Mouse (Mus musculus): ENCODE measurements around the gene Acvr1. TPM values are rescaled to one million over a fixed set of nuclear protein-coding genes. Genes with fewer than 3 reads are reported as not detected.

Acvr1 gene
- total RNA-seq, 2 experiments from 2014 or later, result 36.5 to 140 TPM

DNA sequence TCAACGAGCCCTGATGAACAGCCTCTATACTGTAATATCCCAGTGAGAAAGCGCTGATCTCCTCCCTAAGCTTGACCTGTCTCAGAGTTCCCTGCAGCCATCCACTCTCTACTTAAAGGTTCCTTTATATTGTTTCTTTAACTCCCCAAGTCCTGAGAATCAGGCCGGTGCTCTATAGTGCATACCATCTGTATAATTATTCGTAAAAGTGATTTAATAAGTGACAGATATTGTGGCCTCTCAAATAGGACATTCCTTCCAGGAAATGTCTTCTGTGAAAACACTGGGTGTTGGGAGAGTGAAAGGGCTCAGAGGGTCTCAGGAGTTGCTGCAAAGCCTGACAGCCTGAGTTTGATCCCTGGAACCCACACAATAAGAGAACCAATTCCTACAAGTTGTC, 88.8 kb downstream of the Acvr1 start:
- DNase-seq, result no peak

DNA sequence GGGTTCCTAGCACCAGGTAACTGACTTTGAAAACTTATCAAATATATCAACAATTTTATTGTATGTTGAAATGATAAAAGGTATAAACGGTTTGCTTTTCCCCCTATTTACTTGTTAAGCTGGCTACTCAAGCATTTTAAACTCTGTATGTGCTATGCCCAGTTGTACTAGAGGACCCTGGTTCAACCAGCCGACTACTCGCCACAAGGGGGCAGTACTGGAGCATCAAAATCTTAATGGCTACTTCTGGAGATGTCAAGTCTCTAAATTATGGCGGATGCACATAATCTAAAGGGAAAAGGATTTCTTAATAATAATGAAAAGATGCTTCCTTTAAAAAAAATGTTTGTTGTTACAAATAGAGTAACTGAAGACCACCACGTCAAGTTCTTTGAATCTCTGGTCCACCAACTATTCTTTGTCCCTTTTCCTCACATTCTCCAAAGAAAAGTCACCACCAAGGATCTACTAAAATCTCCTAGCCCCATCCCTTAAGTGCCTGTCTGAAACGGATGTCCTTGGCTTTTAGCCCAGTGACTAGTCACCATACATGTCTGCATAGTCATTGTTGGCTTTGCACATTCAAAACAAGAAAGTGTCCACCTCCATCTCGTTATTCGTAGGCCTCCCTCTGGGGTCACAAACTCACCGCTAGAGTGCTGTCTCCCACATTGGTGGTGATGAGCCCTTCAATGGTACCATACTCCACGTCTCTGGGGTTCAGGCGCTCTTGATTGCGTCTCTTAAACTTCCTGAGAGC, 89.8 kb downstream of the Acvr1 start:
- peak; percentile 87 to 89 for DNase-seq

DNA sequence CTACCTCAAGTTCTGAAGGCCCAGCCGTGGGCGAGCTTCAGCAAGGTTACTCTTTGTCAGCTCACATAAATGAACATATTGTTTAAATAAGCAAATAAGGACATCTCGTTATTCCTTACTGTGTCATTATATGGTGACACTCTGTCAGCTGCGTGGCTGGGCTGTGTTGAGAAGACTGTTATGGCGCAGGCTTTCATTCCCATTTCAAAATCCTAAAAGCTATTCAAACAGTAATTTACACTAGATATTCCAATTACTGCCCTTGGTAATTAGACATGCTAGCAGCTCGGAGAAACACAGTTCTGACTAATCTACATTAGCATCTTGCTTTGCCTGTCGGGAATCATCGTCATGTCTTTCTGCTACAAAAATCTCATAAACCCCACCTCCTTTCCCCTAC, 91.4 kb downstream of the Acvr1 start:
- no peak for DNase-seq

DNA sequence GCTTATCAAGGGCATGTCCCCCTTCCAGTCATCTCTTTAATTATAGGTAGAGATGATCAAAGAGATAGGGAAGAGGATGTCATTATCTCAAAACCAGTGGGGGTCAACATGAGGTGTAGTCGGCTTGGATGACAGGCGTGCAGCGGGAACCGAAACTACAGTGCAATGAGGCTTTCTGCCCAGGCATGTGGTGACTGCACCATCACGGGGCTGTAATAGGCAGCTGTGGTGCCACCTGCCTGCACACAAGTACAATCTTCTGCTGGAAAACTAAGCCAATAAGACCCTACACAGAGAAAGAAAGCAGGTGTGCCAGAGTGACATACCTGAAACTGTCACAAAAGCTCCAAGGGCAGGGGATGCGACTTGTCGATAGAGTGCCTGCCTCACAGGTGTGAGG, 96.7 kb downstream of the Acvr1 start:
- no peak for DNase-seq

DNA sequence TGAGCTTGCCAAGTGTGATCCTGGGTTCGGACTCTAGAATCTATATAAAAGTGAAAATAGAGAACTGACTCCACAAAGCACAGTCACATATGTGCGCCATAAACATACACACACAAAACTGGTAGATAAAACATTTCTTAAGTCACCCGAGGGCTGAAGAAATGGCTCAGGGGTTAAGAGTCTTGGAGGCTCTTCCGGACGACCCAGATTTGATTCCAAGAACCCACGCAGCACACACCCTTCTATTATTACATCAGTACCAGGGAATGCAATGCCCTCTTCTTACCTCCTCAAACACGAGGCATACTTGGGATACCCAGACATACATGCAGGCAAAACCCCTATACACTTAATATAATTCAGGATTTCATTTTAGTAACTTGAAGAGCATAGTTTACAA, 97.1 kb downstream of the Acvr1 start, which contains the start of gene Gm17409:
Gene Gm17409 (plus strand): TSS at position 301 of the 400 bp plus-strand sequence.
- no peak for DNase-seq

DNA sequence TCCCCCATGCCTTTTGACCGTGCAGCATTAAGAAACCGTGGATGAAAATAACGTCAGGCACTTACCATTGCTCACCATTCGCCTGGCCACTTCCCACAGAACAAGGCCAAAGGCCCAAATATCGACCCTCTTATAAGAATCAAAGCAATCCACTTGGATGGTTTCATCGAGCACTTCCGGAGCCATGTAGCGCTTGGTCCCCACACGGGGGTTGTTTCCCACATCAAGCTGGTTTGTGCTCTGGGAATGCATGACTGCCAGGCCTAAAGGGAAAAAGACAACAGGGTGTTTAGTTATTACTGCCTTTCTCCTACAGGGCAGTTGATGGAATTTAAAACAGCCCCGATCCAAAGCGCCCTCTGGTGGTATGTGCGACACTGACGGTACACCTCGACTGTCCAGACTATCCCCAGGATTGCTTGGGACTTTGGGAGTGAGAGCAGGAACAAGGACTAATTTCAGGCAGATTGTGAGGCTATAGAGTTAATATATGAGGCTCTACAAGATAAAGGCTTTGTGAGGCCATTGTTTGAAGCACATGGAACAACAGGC, 108.1 kb downstream of the Acvr1 start:
- peak; percentile 71 for DNase-seq

DNA sequence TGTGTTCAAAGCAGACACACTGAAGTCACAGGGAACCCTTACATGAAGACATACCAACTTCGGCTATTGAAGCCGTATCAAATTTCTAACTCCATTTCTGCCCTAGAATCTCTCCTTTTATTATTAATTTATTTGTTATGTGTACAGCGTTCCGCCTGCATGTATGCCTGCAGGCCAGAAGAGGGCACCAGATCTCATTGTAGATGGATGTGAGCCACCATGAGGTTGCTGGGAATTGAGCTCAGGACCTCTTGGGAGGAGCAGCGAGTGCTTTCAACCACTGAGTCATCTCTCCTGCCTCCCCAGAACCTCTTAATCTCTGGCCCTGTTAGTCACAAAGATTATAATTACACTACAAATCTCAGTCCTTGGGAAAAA, 109.5 kb downstream of the Acvr1 start:
- peak in 1 of 2 experiments; percentile 19 for DNase-seq

DNA sequence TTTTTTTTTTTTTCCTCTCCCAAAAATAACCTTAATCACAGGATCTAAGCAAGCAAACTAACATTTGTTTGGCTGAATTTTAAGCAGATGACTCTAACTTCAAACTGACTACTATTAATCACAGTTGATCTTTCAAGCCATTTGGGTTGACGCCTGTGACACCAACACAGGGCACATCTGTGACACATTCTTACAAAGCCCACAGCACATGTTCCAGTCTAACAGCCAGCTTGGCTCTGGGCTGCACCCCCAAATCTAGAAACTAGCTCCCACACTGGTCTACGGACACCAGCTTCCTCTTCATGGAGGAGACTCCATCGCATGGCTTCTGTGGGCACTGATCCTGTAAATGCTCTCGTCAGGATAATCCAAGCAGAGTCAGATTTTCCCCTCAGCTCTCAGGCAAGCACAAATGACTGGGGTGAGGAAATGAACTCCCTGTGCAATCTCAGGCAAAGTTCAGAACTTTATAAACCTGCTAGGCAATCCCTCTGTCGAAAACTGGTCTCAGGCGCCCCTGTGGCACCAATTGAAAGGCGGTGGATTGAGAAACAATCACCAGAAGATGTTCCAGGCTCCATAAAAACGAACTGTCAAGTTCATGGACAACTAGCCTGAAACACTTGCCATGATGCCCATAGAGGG, 110.0 kb downstream of the Acvr1 start:
- DNase-seq, result peak in 1 of 2 experiments; percentile 13

DNA sequence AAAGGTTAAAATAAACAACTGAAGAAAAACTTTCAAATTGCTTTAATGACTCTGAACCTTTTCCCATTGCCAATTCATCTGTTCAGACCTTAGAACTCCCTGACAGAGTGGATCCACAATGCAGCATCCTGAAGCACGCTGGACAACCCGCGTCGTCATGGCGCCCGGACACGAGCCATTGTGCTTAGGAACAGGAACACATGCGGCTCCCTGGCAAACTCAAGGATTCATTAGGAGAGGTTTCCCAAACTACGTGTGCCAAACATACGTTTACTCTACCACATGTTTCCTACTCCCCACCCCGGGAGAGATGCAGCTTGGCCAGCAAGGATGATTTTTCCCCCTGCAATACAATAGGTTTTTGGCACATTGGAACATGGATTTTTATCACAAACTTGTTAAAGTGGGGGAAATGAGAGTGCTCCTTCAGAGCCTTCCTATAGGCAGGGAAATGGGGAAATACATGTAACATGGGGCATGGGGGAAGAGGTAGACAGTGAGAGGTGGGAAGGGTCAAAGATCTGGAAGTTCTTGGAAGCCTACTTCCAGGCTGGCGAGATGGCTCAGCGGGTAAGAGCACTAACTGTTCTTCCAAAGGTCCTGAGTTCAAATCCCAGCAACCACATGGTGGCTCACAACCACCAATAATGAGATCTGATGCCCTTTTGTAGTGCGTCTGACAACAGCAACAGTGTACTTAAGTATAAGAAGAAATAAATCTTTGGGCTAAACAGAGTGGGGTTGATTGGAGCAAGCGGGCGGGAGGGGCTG, 112.7 kb downstream of the Acvr1 start:
- no peak for DNase-seq

DNA sequence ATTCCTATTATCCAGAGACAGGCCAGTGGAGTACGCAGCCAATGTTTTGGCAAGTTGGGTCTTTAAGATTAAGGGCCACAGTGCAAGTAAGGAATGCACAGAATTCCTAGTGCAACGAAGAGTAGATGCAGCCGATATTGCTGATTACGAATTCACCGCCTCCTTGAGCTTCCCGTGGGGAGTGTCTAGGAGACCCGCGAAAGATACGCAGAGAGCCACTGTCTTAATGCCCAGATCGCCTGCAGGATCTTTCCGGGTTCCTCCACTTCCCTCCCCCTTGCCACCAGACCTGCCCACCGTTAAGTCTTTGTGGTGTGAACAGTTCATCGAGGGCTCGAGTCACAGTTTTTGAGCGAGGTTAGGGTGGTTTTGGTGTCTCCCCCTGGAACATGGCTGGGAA, 120.0 kb downstream of the Acvr1 start:
- no peak for DNase-seq

DNA sequence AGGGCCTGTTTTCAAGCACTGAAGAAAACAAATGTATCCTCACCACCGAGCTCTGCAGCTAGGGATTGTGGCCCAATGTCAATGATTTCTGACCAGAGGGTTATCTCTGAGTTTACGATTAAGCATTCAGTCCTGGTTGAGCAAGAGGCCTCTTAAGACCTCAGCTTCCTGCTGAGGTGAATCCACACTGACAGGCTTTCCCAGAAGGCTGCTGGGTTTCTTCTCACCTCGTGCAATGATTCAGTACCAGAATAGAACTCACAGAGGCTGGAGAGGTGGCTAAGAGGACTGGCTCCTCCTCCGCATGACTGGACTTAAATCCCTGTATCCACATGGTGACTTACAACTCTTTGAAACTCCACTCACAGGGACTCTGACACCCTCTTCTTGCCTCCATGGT, 123.8 kb downstream of the Acvr1 start:
- DNase-seq, result no peak

DNA sequence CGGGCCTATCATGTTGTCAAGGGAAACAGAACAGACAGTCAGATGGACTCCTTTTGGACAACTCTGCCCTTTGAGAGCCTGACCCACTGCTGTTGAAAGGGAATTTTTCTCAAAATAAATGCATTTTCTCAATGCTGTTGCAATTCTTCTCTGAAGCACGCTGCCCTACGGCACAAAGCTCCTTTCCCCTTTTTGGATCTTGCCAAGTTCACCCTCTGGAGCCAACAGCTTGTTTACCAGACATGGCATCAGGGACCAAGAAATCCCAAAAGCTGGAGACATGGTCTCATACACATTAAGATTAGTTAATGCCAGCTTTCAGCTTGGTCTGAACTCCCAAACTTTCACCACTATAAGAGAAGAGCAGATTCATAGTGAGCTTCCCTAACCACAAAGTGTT, 130.0 kb downstream of the Acvr1 start:
- peak in 1 of 2 experiments; percentile 5 for DNase-seq

DNA sequence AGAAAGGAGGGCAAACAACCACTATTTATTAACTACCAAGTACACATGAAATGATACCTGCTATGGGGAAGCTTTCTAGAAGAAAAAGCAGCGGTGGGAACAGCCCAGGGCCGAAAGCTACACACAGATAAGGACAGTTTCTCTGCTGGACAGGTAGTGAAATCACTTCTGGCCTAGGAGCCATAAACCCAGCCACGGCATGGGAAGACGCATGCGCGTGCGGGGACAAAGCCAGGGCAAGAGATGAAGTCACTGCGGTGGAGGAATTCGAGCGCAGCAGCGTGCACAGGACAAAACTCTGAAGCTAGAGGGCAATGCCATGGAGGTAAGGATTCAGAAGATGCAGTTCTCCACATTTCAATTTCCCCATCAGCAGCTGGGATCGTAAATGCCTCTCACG, 131.4 kb downstream of the Acvr1 start:
- no peak for DNase-seq

DNA sequence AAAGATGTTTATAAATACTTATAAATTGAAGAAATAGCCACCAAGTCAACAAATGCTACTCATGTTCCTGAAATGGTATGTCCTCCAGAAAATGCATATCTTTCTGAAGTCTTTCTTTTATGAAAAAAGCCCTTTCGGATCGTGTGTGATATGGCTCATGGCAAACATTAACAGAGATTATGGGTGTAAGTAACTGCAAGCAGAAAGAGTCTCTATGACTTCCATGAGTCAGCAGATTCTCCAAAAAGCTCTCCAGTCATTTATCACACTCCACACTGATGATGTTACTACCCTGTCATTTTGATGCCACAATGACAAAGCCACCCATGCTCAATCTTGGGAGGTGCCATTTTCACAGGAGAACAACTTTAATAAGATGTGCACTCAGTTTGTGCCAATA, 132.5 kb downstream of the Acvr1 start:
- DNase-seq, result no peak

DNA sequence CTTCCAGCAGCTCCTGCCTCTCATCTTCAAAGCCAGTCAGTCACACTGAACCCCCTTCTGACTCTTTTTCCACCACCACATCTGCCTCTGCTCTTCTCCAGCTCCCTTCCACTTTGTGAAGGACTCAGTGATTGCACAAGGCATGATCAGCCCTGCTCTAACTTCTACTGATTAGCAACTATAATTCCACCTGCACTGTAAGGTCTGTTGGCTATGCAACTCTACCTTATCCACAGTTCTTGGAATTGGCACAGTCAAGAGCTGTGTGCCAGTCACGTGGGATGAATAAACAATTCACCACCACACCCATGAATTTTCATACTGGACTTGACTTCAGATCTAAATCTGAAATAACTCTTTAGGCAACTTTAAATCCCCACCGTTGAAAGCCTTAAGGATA, 133.6 kb downstream of the Acvr1 start:
- DNase-seq, result no peak

DNA sequence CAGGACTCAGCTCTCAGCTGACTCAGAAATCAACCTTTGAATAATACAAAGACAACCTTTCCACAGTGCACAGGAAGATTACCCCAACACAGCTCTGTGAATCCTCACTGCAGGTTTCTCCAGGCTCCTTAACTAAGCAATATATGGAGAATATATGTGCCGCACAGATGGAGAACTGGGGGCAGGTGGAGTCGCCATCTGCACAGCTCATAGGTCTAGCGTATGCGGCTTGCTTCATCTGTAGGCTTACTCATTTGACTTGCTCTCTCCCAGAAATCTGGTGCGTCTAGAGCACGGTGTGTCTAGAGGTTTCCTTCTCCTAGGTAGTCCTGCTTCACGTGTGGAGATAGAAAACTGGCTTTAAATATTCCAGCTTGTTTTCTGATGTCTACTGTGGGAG, 134.7 kb downstream of the Acvr1 start:
- no peak for DNase-seq

DNA sequence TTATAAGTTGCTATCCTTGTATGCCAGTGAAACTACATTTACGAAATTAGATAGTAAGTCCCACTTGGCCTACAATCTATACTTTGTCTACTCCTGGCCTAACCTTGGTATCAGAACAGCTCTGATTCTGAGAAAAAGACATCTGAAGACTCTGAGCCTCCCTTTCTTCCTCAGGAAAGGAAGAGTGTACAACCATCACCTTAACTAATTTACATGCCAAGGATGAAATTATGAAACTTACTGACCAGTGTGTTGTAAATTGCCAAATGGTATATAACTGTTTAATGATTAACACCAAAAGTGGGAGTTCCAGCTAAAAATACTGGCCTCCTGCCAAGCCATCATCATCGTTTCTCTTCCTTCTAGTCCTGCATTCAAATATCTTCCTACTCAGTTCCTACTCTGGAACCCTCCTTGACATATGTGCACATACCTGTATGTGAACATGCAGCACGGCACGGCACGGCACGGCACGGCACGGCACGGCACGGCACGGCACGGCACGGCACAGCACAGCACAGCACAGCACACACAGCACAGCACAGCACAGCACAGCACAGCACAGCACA, 141.4 kb downstream of the Acvr1 start:
- no peak for DNase-seq

DNA sequence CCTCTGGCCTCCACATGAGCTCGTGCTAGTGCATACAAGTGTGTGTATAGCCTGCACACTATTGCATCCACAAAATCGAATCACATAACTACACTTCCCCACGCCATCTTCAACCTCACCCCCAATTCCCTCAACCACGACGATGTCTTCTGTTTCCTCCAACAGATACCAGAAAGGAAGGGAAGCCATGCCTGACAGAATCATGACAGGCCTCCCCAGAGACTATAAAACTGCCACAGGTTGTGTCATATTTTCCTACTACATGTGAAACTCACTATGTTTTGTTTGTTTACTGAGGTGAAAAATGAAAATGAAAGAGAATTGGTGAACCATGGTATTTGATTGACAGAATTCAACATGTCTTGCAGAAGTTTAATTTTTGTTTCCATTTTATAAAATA, 143.6 kb downstream of the Acvr1 start:
- no peak for DNase-seq

DNA sequence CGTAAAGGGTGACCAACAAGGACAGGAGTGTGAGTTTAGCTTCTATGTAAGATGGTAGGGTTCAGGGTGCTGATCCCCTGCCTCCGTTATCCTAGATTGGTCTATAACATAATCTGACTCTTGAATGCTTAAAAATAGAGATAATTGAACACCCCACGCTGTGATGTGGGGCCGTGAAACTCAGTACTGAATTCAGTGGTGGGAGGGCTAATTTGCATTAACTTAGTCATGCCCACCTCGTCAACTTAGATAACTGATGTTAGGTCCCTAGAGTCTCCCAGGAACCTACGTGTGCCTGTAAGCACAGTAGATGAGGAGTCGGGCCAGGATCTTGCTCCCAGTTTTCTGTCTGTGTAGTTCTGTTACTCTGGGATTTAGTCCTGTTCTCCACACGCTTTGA, 147.4 kb downstream of the Acvr1 start:
- no peak for DNase-seq

DNA sequence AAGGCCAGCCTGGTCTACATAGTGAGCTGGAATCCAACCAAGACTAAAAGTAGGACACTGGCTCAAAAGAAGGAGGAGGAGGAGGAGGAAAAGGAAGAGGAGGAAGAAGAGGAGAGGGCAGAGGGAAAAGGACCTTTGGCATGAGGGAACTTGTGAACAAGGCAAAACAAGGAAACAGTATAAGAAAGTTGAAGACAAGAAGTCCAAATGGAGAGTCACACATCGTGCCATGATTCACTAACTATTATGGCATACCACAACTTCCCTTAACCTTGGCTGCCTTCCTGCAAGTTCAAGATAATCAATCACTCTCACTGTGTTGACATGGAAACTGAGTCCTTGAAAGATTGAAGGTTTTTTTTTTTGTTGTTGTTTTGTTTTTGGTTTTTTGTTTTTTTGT, 148.8 kb downstream of the Acvr1 start:
- no peak for DNase-seq

DNA sequence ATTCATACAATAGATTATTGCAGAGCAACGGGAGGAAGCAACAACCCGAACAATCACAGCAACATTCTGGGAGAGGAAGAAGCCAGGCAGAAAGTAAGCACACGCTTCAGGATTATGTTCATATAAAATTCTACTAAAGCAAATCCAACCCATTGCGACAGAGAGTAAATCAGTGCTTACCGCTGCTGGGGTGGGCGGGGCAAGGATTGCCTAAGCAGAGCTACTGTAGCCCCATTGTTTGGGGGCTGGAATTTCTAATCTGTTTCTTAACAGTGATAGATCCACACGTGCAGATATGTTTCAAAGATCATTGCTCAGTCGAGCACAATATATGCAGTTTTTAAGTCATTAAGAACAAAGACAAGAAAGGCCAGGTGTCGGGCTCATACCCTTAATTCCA, 149.3 kb downstream of the Acvr1 start:
- DNase-seq, result peak; percentile 24 to 37

DNA sequence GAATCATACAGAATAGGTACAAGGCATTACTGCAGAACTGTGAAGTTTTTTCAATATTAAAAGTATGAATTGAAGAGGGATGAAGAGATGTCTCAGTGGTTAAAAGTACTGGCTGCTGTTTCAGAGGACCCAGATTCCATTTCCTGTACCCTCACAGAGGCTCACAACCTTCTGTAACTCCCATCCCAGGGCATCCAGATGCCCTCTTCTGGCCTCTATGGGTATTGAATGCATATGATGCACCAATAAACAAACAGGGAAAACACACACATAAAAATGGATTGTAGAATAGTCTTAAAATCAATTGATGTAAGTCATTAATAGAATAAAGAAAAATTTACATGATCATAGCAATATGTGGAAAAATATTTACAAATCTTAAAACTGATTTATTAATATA, 151.9 kb downstream of the Acvr1 start:
- no peak for DNase-seq
